18 mouse cellular contexts compared by ENCODE assay signal in genomic region chr17:15918609-15919008, GRCm38 (mm10).
A peak's percentile ranks its signal among the peaks of the same experiment; 100 is the strongest.
DNase-seq lines count a peak whose midpoint lies in the region; ATAC-seq and TF ChIP-seq lines count a peak whose summit lies in the region.
"Had no signal": no experiment of that assay in that cellular context is flagged by ENCODE, and none has a peak within 500 bp of the region (broad histone marks: within the 10 kb centered on the region; RNA-seq: fewer than 3 reads in every experiment).

No protein-coding gene starts in this region.

- no peak overlapping the region for H3K27ac ChIP-seq in forebrain, embryonic 13.5 days
- no peak overlapping the region for H3K27ac ChIP-seq in forebrain, embryonic 16.5 days (ENCODE audit: low read length)
- no peak overlapping the region for H3K27ac ChIP-seq in liver, embryonic 11.5 days (ENCODE audit: low read depth, low read length)
- H3K27ac ChIP-seq in liver, embryonic 12.5 days = no peak overlapping the region
- no peak overlapping the region for H3K27ac ChIP-seq in stomach, embryonic 14.5 days (ENCODE audit: low read length)
- H3K27ac ChIP-seq in stomach, postnatal 0 days (replicated peaks) = no peak overlapping the region
- no peak overlapping the region for H3K27ac ChIP-seq in stomach, embryonic 16.5 days (ENCODE audit: low read length)
- H3K27ac ChIP-seq: heart, embryonic 10.5 days; neural tube, embryonic 13.5 days had no signal

- H3K36me3 ChIP-seq in forebrain, embryonic 13.5 days (ENCODE audit: poor library complexity, severe bottlenecking) = no peaks in the 10 kb centered on the region
- no peaks in the 10 kb centered on the region for H3K36me3 ChIP-seq in forebrain, embryonic 16.5 days (ENCODE audit: control insufficient read depth, insufficient read depth)
- H3K36me3 ChIP-seq in liver, embryonic 11.5 days (ENCODE audit: control insufficient read depth, insufficient read depth, low read length) = no peaks in the 10 kb centered on the region
- H3K36me3 ChIP-seq in liver, embryonic 12.5 days = no peaks in the 10 kb centered on the region
- H3K36me3 ChIP-seq in stomach, embryonic 14.5 days (ENCODE audit: control insufficient read depth, insufficient read depth, low read length) = no peaks in the 10 kb centered on the region
- no peaks in the 10 kb centered on the region for H3K36me3 ChIP-seq in stomach, postnatal 0 days (ENCODE audit: control insufficient read depth, insufficient read depth, low read length)
- no peaks in the 10 kb centered on the region for H3K36me3 ChIP-seq in stomach, embryonic 16.5 days (ENCODE audit: control insufficient read depth, insufficient read depth, low read length)
- H3K36me3 ChIP-seq: heart, embryonic 10.5 days; neural tube, embryonic 13.5 days had no signal

- H3K9me3 ChIP-seq in forebrain, embryonic 13.5 days (replicated peaks) = no peaks in the 10 kb centered on the region
- no peaks in the 10 kb centered on the region for H3K9me3 ChIP-seq in forebrain, embryonic 16.5 days (ENCODE audit: control insufficient read depth, low read length)
- no peaks in the 10 kb centered on the region for H3K9me3 ChIP-seq in liver, embryonic 11.5 days (ENCODE audit: control insufficient read depth, low read length)
- H3K9me3 ChIP-seq in liver, embryonic 12.5 days (replicated peaks) = no peaks in the 10 kb centered on the region
- H3K9me3 ChIP-seq in stomach, embryonic 14.5 days (ENCODE audit: control insufficient read depth, low read depth, low read length) = no peaks in the 10 kb centered on the region
- H3K9me3 ChIP-seq in stomach, postnatal 0 days (ENCODE audit: control insufficient read depth, low read length) = no peaks in the 10 kb centered on the region
- no peaks in the 10 kb centered on the region for H3K9me3 ChIP-seq in stomach, embryonic 16.5 days (replicated peaks; ENCODE audit: control insufficient read depth, low read length)
- H3K9me3 ChIP-seq: heart, embryonic 10.5 days; neural tube, embryonic 13.5 days had no signal

- TF ChIP-seq CTCF in stomach, postnatal 0 days (IDR thresholded peaks at IDR 0.05; ENCODE audit: low read depth) = no peak

- H3K4me2 ChIP-seq in forebrain, embryonic 13.5 days = no peak overlapping the region
- H3K4me2 ChIP-seq in forebrain, embryonic 16.5 days (ENCODE audit: low read length) = no peak overlapping the region
- H3K4me2 ChIP-seq in liver, embryonic 11.5 days = no peak overlapping the region
- no peak overlapping the region for H3K4me2 ChIP-seq in liver, embryonic 12.5 days
- no peak overlapping the region for H3K4me2 ChIP-seq in stomach, embryonic 14.5 days (replicated peaks; ENCODE audit: low read depth, low read length)
- H3K4me2 ChIP-seq in stomach, postnatal 0 days (replicated peaks; ENCODE audit: low read depth) = no peak overlapping the region
- no peak overlapping the region for H3K4me2 ChIP-seq in stomach, embryonic 16.5 days (ENCODE audit: low read depth, low read length)
- H3K4me2 ChIP-seq: neural tube, embryonic 13.5 days had no signal

- peak; percentile 50 for ATAC-seq in forebrain, embryonic 13.5 days
- no peak for ATAC-seq in forebrain, embryonic 16.5 days
- 0 out of 2 replicates have a peak, but pooled peaks have one; percentile 12 for ATAC-seq in liver, embryonic 11.5 days (replicated peaks; ENCODE audit: low FRiP score)
- no peak; the same call in 1 of the 2 replicates for ATAC-seq in liver, embryonic 12.5 days
- peak; percentile 76 for ATAC-seq in stomach, embryonic 14.5 days (ENCODE audit: insufficient number of reproducible peaks, insufficient read depth, low FRiP score, low read depth)
- no peak for ATAC-seq in stomach, postnatal 0 days (ENCODE audit: low FRiP score, low TSS enrichment)
- ATAC-seq in stomach, embryonic 16.5 days (ENCODE audit: insufficient read depth, low FRiP score) = 0 out of 2 replicates have a peak, but pooled peaks have one; percentile 17

- no peak overlapping the region for H3K4me3 ChIP-seq in forebrain, embryonic 13.5 days
- H3K4me3 ChIP-seq in forebrain, embryonic 16.5 days (replicated peaks; ENCODE audit: low read length) = no peak overlapping the region
- no peak overlapping the region for H3K4me3 ChIP-seq in liver, embryonic 11.5 days (ENCODE audit: low read depth, low read length)
- H3K4me3 ChIP-seq in liver, embryonic 12.5 days = no peak overlapping the region
- H3K4me3 ChIP-seq in stomach, embryonic 14.5 days (ENCODE audit: low read depth, low read length) = no peak overlapping the region
- no peak overlapping the region for H3K4me3 ChIP-seq in stomach, postnatal 0 days (ENCODE audit: low read depth, low read length)
- H3K4me3 ChIP-seq in stomach, embryonic 16.5 days (replicated peaks; ENCODE audit: low read length) = no peak overlapping the region
- H3K4me3 ChIP-seq: heart, embryonic 10.5 days; neural tube, embryonic 13.5 days had no signal

- DNase-seq in liver, embryonic 11.5 days (ENCODE audit: low spot score) = no peak
- DNase-seq in stomach, postnatal 0 days (ENCODE audit: low spot score) = no peak
- DNase-seq in cerebellum, postnatal 4 days (ENCODE audit: low spot score in 2 of 2) = no peak
- DNase-seq: adrenal gland, adult 2 months; B cell, adult 2 months; cerebellum, adult 8-10 months; embryo, embryonic 11 days; gastrocnemius, postnatal 14 days; heart, postnatal 4 days; kidney, adult 8-10 months; right cerebral cortex, adult 18-20 months had no signal

- no peak for TF ChIP-seq EP300 in stomach, postnatal 0 days (optimal IDR thresholded peaks at IDR 0.05)

- no peaks in the 10 kb centered on the region for H3K27me3 ChIP-seq in forebrain, embryonic 13.5 days
- no peaks in the 10 kb centered on the region for H3K27me3 ChIP-seq in forebrain, embryonic 16.5 days (replicated peaks; ENCODE audit: control insufficient read depth, insufficient read depth, low read length)
- no peaks in the 10 kb centered on the region for H3K27me3 ChIP-seq in liver, embryonic 11.5 days (replicated peaks; ENCODE audit: control insufficient read depth, insufficient read depth, low read length)
- H3K27me3 ChIP-seq in liver, embryonic 12.5 days (replicated peaks) = no peaks in the 10 kb centered on the region
- no peaks in the 10 kb centered on the region for H3K27me3 ChIP-seq in stomach, embryonic 14.5 days (ENCODE audit: control insufficient read depth, insufficient read depth, low read length)
- no peaks in the 10 kb centered on the region for H3K27me3 ChIP-seq in stomach, postnatal 0 days (ENCODE audit: control insufficient read depth, insufficient read depth, low read length)
- no peaks in the 10 kb centered on the region for H3K27me3 ChIP-seq in stomach, embryonic 16.5 days (ENCODE audit: control insufficient read depth, insufficient read depth, low read length)
- H3K27me3 ChIP-seq: neural tube, embryonic 13.5 days had no signal

- no peaks in the 10 kb centered on the region for H3K4me1 ChIP-seq in forebrain, embryonic 13.5 days
- H3K4me1 ChIP-seq in forebrain, embryonic 16.5 days (replicated peaks; ENCODE audit: control insufficient read depth, insufficient read depth, low read length) = no peaks in the 10 kb centered on the region
- no peaks in the 10 kb centered on the region for H3K4me1 ChIP-seq in liver, embryonic 11.5 days (replicated peaks; ENCODE audit: control insufficient read depth, insufficient read depth, low read length)
- H3K4me1 ChIP-seq in liver, embryonic 12.5 days = no peaks in the 10 kb centered on the region
- H3K4me1 ChIP-seq in stomach, embryonic 14.5 days (ENCODE audit: control insufficient read depth, insufficient read depth, low read length) = no peaks in the 10 kb centered on the region
- no peaks in the 10 kb centered on the region for H3K4me1 ChIP-seq in stomach, postnatal 0 days (replicated peaks; ENCODE audit: control insufficient read depth, insufficient read depth)
- no peaks in the 10 kb centered on the region for H3K4me1 ChIP-seq in stomach, embryonic 16.5 days (ENCODE audit: control insufficient read depth, insufficient read depth, low read length)
- H3K4me1 ChIP-seq: neural tube, embryonic 13.5 days had no signal

- no peak overlapping the region for H3K9ac ChIP-seq in forebrain, embryonic 13.5 days
- no peak overlapping the region for H3K9ac ChIP-seq in forebrain, embryonic 16.5 days (replicated peaks; ENCODE audit: low read depth, low read length)
- no peak overlapping the region for H3K9ac ChIP-seq in liver, embryonic 11.5 days (ENCODE audit: low read depth, low read length)
- H3K9ac ChIP-seq in liver, embryonic 12.5 days = no peak overlapping the region
- H3K9ac ChIP-seq in stomach, embryonic 14.5 days (replicated peaks; ENCODE audit: low read depth, low read length) = no peak overlapping the region
- no peak overlapping the region for H3K9ac ChIP-seq in stomach, postnatal 0 days (ENCODE audit: low read length)
- no peak overlapping the region for H3K9ac ChIP-seq in stomach, embryonic 16.5 days (ENCODE audit: low read length)
- H3K9ac ChIP-seq: neural tube, embryonic 13.5 days had no signal

- 45% methylated on average over 4 of the region's 4 CpGs for WGBS in forebrain, embryonic 13.5 days
- 64% methylated on average over 4 of the region's 4 CpGs for WGBS in forebrain, embryonic 16.5 days
- WGBS in liver, embryonic 11.5 days = 44% methylated on average over 4 of the region's 4 CpGs
- WGBS in liver, embryonic 12.5 days (ENCODE audit: insufficient replicate concordance) = 36% methylated on average over 4 of the region's 4 CpGs
- 47% methylated on average over 4 of the region's 4 CpGs for WGBS in stomach, embryonic 14.5 days
- 70% methylated on average over 4 of the region's 4 CpGs for WGBS in stomach, postnatal 0 days
- 59% methylated on average over 4 of the region's 4 CpGs for WGBS in stomach, embryonic 16.5 days

Comparison
In these comparisons a context has a peak if more than half of its experiments do, and no peak if none do; other contexts are left out.
1. ATAC-seq: peak in forebrain, embryonic 13.5 days (single experiment), liver, embryonic 11.5 days (single experiment), stomach, embryonic 14.5 days (single experiment) and stomach, embryonic 16.5 days (single experiment); none in forebrain, embryonic 16.5 days (single experiment), liver, embryonic 12.5 days (single experiment) and stomach, postnatal 0 days (single experiment).